Mouse (Mus musculus) megakaryocyte, embryonic 14.5 days (primary cell): ENCODE data around the gene Vav2. TPM values are rescaled to one million over a fixed set of nuclear protein-coding genes. Genes with fewer than 3 reads are reported as not detected.

ENCODE experiments used
- H3K27me3 ChIP-seq: replicated peaks from 2 replicates; pipeline ENCODE3; 2012; ENCODE audit warnings: inconsistent platforms
- H3K36me3 ChIP-seq: replicated peaks from 2 replicates; pipeline ENCODE3; 2012; ENCODE audit warnings: low read length, inconsistent platforms, mixed read lengths
- H3K4me1 ChIP-seq: 2 replicates; pipeline ENCODE4 v1.6.1; 2012; ENCODE audit warnings: inconsistent platforms
- H3K4me3 ChIP-seq: replicated peaks from 2 replicates; pipeline ENCODE3; 2012; ENCODE audit warnings: moderate library complexity, mild to moderate bottlenecking, inconsistent platforms
- H3K9me3 ChIP-seq: 2 replicates; pipeline ENCODE4 v1.6.1; 2012; ENCODE audit warnings: inconsistent platforms
- FLI1 ChIP-seq: IDR thresholded peaks from 2 replicates; pipeline ENCODE4 v1.6.1; 2012; ENCODE audit warnings: low read length, inconsistent platforms, mixed read lengths
- GATA1 ChIP-seq: IDR thresholded peaks from 3 replicates; pipeline ENCODE4 v1.6.1; 2012; ENCODE audit warnings: mixed read lengths, low read length, inconsistent platforms, borderline replicate concordance
- polyA plus RNA-seq: library from polyadenylated mRNA; stranded (reverse); fragments of >175 nt; gene quantifications from 2 replicates; pipeline ENCODE4 v1.2.3, GENCODE M21; 2012; ENCODE audit warnings: low replicate concordance; ENCODE audit not compliant: insufficient read depth

Vav2 gene
- polyA plus RNA-seq, 1 experiment = 5.5 TPM

DNA sequence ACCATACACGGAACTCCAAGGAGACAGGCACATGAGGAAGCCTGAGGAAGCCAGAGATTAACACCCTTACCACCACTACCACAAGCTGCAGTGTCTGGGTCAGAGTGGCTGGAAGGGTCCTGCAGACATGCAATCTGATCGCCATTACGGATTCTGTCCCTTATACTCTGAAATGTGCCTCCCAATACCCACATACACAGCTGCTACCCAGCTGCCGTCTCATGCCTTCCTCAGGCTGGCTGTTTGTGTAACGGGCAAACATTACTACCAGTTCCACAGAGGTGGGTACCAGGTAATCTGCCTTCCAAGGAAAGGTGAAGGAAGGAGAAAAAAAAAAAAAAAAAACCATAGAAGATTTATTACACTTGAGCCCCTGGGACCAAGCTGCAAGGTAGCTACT, 110.7 kb downstream of the Vav2 start:
- peaks cover 40% of the 10 kb centered on the region for H3K27me3 ChIP-seq
- no peak overlapping the region for H3K4me3 ChIP-seq
- no peaks in the 10 kb centered on the region for H3K9me3 ChIP-seq
- no peak for TF ChIP-seq GATA1
- no peak for TF ChIP-seq FLI1
- peaks cover 21% of the 10 kb centered on the region for H3K4me1 ChIP-seq
- H3K36me3 ChIP-seq = no peaks in the 10 kb centered on the region

DNA sequence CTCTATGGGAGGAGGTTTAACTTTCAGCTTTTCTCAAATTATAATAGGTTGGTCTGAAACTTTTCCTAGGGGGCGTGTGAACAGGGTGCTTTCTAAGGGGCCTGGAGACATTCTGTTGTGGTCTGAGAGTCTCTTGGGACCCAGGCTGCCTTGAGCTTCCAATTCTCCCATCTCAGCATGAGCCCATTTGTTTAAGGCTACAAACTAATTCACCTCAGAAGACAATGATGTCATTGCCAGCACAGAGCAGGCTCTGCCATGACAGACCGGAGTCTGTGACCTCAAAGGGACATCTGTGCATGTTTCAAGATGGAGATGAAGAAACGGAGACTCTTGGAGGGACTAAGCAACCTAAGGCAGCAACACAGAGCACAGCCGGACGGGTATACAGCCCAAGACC, 112.6 kb downstream of the Vav2 start:
- Histone ChIP-seq H3K4me1 (peaks cover 14% of the 10 kb centered on the region), H3K4me3 (no peak overlapping the region), H3K36me3 (no peaks in the 10 kb centered on the region), H3K27me3 (peaks cover 37% of the 10 kb centered on the region), H3K9me3 (no peaks in the 10 kb centered on the region)
- no peak for TF ChIP-seq FLI1
- TF ChIP-seq GATA1 = no peak

DNA sequence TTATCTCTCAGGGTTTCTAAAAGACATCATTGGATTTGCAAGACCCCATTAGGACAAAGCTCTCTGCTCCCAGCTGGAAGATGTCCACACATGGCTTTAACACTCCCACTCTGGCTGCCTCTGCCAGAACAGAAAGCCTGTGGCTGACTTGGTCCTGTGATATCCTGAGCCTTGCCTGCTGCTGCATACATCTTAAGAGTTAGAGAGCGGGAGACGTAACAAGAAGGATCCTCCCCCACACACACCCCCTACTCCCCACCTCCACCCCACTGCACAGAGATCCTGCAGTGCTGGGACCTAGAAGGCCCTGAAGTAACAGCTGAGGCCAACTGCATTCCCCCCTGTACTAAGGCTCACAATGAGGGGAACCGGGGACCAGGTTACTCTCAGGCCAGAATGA, 114.3 kb downstream of the Vav2 start:
- no peaks in the 10 kb centered on the region for H3K36me3 ChIP-seq

DNA sequence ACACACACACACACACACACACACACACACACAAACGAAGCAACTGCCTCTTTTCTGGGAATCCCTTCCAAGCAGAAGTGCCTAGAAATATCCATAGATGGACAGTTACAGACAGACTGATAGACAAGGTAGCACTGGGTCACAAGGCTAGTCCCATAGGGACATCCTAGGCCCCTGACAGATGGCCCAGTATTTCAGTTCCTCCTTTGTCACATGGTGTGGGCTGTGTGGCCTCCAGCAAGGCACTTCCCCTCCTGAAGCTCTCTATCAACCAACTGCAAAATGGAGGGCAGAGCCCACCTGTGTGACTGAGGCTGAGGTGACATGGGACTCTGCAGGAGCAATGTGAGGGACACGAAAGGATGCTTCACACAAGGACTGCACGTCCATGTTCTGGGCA, 115.2 kb downstream of the Vav2 start:
- H3K36me3 ChIP-seq = no peaks in the 10 kb centered on the region
- H3K4me3 ChIP-seq = no peak overlapping the region
- H3K27me3 ChIP-seq = peaks cover 28% of the 10 kb centered on the region
- H3K4me1 ChIP-seq = no peaks in the 10 kb centered on the region; the same call in 1 of the 2 replicates
- H3K9me3 ChIP-seq = peaks cover 8% of the 10 kb centered on the region
- TF ChIP-seq FLI1 (no peak), GATA1 (no peak)

More for the DNA sequence above, 114.3 kb downstream of the Vav2 start:
- H3K4me3 ChIP-seq = no peak overlapping the region
- H3K27me3 ChIP-seq = peaks cover 34% of the 10 kb centered on the region
- no peaks in the 10 kb centered on the region; the same call in 1 of the 2 replicates for H3K4me1 ChIP-seq
- TF ChIP-seq FLI1 (no peak), GATA1 (no peak)
- peaks cover 8% of the 10 kb centered on the region for H3K9me3 ChIP-seq

DNA sequence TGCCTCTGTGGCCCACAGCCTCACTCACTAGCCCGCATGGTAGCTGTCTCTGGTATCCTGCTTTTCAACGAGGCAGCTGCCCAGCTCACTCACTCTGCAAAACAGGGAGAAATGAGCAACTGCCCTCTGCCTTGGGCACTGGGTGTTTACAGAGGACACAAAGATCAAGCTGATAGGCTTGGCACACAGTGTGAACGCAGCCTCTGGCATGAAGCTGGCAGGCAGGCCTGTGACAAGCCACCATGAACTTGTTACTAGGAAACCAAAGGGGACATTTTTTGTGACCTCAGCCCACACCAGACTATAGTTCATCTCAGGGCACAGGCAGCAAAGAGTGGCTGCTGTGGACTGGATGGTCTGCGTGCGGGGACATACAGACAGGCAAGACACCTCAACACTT, 115.9 kb downstream of the Vav2 start:
- H3K27me3 ChIP-seq = peaks cover 25% of the 10 kb centered on the region
- peaks cover 8% of the 10 kb centered on the region for H3K9me3 ChIP-seq
- TF ChIP-seq GATA1 (no peak), FLI1 (no peak)
- H3K4me3 ChIP-seq = no peak overlapping the region
- H3K36me3 ChIP-seq = no peaks in the 10 kb centered on the region
- no peaks in the 10 kb centered on the region; the same call in 1 of the 2 replicates for H3K4me1 ChIP-seq

DNA sequence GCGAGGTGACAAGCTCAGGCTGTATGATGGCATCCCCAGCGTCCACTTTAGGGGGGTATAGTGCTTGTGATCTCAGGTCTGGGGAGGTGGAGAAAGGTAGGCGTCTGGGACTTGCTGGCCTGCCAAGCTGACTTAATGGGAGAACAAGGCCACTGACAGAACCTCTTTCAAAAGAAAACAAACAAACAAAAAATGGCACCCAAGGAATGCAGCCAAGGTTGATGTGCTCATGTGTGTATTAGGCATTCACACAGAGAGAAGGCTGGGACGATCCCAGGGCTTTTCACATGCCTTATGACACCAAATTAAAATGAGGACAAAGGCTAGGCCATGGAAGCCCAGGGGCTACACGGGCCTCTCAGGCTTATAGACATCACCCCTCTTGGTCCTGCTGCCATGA, 116.6 kb downstream of the Vav2 start:
- Histone ChIP-seq H3K27me3 (peaks cover 18% of the 10 kb centered on the region), H3K36me3 (no peaks in the 10 kb centered on the region), H3K9me3 (peaks cover 8% of the 10 kb centered on the region), H3K4me3 (no peak overlapping the region), H3K4me1 (no peaks in the 10 kb centered on the region; the same call in 1 of the 2 replicates)
- TF ChIP-seq FLI1 = no peak
- no peak for TF ChIP-seq GATA1

DNA sequence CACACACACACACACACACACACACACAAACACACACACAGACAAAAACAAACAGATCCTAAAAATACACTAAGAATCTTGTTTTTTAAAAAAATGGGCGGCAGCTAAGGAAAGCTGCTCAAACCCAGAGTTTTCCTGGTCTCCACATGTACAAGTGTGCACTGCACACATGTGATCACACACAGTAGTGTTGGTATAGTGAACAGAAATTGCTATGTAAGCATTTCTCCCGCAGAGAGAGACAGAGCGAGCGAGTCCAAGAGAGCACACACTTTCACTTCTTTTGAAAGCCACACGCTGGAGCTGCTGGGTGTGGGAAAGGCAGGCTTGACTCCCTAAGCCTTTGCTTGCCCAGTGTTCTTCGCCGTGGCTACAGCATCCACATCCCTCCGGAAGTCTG, 120.2 kb downstream of the Vav2 start:
- Histone ChIP-seq H3K4me3 (no peak overlapping the region), H3K4me1 (no peaks in the 10 kb centered on the region; the same call in 1 of the 2 replicates), H3K9me3 (peaks cover 15% of the 10 kb centered on the region), H3K27me3 (peaks cover 8% of the 10 kb centered on the region), H3K36me3 (no peaks in the 10 kb centered on the region)
- no peak for TF ChIP-seq GATA1
- TF ChIP-seq FLI1 = no peak

DNA sequence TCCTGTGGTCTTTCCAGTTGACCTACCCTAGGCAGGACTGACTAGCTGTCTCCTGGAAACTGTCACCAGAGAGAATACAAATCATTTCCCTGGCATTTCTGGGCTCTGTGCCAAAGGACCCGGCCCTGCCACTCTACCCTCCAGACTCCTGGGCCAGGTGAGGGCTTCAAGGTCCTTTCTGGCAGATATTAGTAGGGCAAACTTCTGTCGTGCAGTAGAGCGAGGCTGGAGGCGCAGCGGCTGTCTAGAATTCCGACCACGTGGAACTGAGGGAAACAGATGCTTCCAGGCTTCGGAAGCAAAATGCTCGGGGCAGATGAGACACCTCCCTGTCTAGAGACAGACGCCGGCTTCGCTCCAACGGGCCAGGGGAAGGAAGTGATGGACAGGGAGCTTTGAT, 122.1 kb downstream of the Vav2 start:
- Histone ChIP-seq H3K36me3 (no peaks in the 10 kb centered on the region), H3K4me1 (no peaks in the 10 kb centered on the region), H3K9me3 (peaks cover 15% of the 10 kb centered on the region), H3K27me3 (peaks cover 4% of the 10 kb centered on the region), H3K4me3 (no peak overlapping the region)
- TF ChIP-seq GATA1 (no peak), FLI1 (no peak)

DNA sequence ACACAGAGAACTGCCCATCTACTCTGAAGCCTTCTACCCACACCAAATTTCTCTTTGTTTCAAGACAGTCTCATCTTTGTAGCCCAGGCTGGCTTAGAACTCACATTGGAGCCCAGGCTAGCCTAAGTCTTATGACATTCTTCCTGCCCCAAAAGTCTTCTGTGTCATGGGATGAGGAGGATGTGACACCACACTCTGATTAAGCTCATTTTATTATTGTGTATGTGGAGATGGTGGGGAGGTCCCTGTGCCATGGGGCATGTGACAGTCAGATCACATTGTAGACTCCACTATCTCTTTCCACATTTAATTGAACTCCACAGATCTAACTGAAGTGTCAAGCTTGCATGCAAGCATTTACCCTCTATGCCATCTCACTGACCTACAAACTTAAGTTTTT, 122.8 kb downstream of the Vav2 start:
- Histone ChIP-seq H3K36me3 (no peaks in the 10 kb centered on the region), H3K4me3 (no peak overlapping the region), H3K27me3 (peaks cover 4% of the 10 kb centered on the region), H3K4me1 (no peaks in the 10 kb centered on the region), H3K9me3 (peaks cover 15% of the 10 kb centered on the region)
- TF ChIP-seq FLI1 (no peak), GATA1 (no peak)

DNA sequence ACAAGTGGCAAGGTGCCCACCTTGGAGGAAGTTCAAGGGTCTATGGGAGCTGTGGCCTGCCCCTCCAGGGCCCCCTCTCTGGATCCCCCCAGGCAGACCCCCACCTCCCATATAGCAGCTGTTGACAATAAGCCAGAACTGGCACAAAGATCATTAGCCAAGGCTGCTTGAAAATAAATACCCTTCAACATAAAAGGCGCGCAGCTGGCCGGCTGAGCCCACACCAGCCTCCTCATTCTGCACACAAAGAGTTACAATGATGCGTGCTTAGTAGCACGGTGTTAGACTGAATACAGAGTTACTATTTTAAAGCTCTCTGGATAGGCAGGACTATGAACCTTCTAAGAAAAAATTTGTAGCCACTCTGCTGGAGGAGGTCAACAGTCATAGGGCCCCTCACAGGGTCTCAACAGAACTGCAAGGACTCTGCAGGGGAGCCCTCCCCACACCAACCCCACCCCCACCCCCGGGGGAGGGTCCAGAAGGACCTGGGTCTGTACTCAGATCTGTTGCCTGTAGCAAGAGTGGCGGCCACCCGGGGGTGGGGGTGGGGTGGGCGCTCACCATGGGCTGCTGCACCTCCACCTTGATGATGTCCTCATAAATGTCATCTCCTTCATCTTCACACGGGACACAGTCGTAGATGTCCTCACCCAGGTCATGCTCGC, 125.3 kb downstream of the Vav2 start:
- Histone ChIP-seq H3K36me3 (peaks cover 6% of the 10 kb centered on the region), H3K4me1 (no peaks in the 10 kb centered on the region; the same call in 1 of the 2 replicates), H3K27me3 (peaks cover 10% of the 10 kb centered on the region), H3K9me3 (peaks cover 12% of the 10 kb centered on the region), H3K4me3 (no peak overlapping the region)
- TF ChIP-seq GATA1 = no peak
- TF ChIP-seq FLI1 = no peak
